Mouse (Mus musculus) myocyte (in vitro differentiated cells): ENCODE measurements around the gene Ccdc113.

ENCODE experiments used
- POLR2A ChIP-seq: IDR thresholded peaks from one replicate; pipeline ENCODE4 v1.6.1; 2011; ENCODE audit warnings: low read depth, mild to moderate bottlenecking, control low read depth, moderate library complexity; ENCODE audit not compliant: insufficient read length
- POLR2AphosphoS2 ChIP-seq: IDR thresholded peaks from one replicate; pipeline ENCODE4 v1.6.1; 2011; ENCODE audit warnings: low read depth, control low read depth; ENCODE audit not compliant: insufficient read length
- USF1 ChIP-seq: IDR thresholded peaks from one replicate; pipeline ENCODE4 v1.6.1; 2011; ENCODE audit warnings: low read depth, mild to moderate bottlenecking, control low read depth, moderate library complexity

- no peak for TF ChIP-seq POLR2A
- no peak for TF ChIP-seq POLR2AphosphoS2
- TF ChIP-seq USF1: no peak
These were observed 67.4 kb downstream of the Ccdc113 start for GRCm38 (mm10) chr8:95601306-95601705.
